Mouse (Mus musculus) heart, adult 9 months (tissue): ENCODE measurements at regions not wholly inside any gene's neighbourhood (a gene's known extent, or its start where the extent isn't known, plus 50 kb on each side); places are given as distances from the start of the nearest gene placed in this dataset.

Experiments used
- DNase-seq, 2 experiments: peaks; one replicate each; pipeline ENCODE4 v3.0.0; 2022; ENCODE audit warnings: low spot score in 2 of 2

DNA sequence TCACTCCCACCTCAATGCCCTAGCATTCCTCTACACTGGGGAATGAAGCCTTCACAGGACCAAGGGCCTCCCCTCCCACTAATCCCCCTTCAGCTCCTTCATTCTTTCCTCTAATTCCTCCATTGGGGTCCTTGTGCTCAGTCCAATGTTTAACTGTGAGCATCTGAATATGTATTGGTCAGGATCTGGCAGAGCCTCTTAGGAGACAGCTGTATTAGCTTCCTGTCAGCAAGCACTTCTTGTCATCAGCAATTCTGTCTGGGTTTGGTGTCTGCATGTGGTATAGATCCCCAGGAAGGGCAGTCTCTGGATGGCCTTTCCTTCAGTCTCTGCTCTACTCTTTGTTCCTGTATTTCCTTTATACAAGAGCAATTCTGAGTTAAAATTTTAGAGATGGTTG, 426.8 kb upstream of the 2610001J05Rik start:
- DNase-seq: no peak

DNA sequence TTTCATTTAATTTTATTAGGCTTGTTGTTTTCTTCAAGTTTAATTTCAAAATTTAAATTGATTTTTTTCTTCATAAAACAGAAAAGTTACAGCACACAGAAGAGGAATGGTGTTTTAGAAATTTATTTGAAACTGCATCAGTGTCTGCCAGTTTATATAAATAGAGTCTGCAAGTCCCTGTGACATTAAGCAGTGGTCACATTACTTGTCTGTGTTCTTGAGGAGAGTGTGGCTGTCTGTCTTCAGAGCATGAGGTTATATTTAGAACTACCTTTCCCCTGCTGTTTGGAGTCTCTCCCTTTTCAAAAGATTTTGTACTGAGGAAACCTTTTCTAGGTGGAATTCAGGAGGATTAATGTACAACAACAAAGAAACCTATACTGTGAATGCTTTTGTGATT, 426.1 kb upstream of the 2610001J05Rik start:
- DNase-seq: peak in 1 of 2 experiments; percentile 2

DNA sequence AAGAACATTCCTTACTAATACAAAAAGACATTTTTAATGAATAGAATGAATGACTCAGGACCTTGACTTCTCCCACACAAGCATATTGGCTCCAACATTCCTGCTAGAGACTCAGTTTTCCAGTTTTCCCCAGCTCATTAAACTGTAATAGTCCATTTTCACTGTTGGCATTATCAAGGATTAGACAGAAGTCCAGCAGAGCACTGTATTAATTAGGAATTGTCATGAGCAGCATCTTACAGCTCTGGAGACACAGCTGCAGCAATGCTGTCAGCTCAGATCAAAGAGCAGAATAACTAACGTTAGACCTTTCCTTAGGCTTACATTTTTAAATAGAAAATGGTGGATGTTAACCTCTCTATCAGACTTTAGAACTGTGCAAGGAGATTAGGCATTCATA, 419.5 kb upstream of the 2610001J05Rik start:
- no peak for DNase-seq

- no peak for DNase-seq
Measured at GRCm38 (mm10) chr6:14281476-14281875, 410.2 kb upstream of the 2610001J05Rik start.

- DNase-seq: no peak
Measured at GRCm38 (mm10) chr6:14261941-14262340, 390.6 kb upstream of the 2610001J05Rik start.

DNA sequence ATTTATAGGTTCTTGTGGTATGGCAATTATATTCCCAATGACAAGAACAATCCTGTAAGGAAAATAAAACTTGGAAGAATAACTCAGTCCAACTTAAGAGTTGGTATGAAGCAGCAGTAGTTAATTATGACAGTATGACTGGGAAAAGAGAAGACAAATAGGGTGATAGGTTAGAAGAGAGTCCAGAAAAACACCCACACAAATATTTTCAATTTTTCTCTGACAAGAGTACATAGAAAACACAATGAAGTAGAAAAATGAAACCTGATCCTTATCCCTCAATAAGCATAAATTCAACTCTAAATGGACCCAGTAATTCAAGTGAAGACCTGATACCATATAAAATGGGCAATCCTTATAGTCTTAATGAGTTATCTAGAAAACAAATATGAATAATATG, 369.0 kb upstream of the 2610001J05Rik start:
- DNase-seq: no peak

- no peak for DNase-seq
Measured at GRCm38 (mm10) chr6:14239151-14239550, 367.8 kb upstream of the 2610001J05Rik start.

GRCm38 (mm10) chr6:14230823-14231222, 359.5 kb upstream of the 2610001J05Rik start:
- no peak for DNase-seq

- DNase-seq: no peak
Measured at GRCm38 (mm10) chr6:14207509-14207908, 336.2 kb upstream of the 2610001J05Rik start.

DNA sequence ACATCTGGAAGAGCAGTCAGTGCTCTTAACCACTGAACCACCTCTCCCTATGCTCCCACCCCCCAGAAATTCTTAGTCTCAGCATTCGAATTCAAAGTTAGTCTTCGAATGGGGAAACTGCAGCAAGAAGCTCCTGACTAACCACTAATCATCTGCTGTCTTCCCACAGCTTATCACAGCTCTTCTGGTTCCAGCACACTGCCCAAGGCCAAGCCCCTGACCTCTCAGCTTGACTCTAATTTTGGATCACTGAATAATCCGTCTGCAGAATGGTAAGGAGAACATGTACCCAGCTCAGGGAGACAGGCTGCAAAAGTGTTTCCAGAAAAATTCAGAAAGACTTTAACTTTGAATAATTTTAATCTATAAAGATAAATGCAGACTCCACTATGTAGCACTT, 325.8 kb upstream of the 2610001J05Rik start:
- peak in 1 of 2 experiments; percentile 4 for DNase-seq

DNA sequence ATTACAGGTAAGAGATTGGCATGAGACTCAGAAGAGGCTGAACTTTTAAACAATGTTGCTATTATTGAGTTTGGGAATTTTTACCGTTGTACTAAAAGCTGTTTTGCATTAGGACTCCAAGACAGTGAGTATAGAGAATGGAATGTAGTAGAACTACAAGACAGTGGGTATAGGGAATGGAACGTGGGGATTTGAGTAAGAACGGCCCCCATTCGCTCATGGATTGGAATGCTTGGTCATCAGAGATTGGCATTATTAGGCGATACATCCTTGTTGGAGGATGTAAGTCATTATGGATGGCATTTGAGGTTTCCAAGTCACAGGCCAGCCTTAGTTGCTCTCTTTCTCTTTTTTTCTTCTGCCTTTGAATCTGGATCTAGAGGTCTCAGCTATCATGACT, 324.0 kb upstream of the 2610001J05Rik start:
- no peak for DNase-seq

DNA sequence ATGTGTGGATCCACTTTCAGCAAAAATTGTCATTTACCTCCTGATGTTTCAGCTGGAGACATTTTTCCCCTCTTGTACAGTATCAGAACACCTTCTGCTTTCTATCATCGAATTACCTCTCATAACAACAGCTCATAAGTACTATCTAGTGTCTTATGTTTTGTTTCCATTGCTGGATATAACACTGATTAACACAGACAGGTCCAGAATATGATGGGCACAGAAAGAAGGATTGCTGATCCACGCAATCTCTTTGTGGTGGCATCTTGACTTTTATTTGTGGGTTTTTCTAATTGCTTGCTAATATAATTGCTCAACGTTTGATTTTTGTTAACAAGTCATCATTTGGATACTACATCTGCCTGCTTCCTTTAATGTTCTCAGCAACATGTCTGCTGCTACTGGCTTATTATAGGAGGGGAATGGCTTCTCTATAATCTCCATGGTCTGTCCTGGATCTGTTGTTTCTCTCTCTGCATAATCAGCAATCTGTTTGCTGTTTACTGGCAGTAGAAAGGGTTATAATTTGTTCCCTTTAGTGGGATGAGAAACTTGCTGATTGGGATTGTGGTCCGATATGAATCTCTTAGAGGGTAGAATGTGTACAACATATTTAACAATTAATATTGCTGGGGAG, 320.2 kb upstream of the 2610001J05Rik start:
- no peak for DNase-seq

- DNase-seq: no peak
Measured at GRCm38 (mm10) chr6:14185921-14186420, 314.7 kb upstream of the 2610001J05Rik start.

- DNase-seq: no peak
Measured at GRCm38 (mm10) chr6:14147370-14147769, 276.1 kb upstream of the 2610001J05Rik start.

- no peak for DNase-seq
Measured at GRCm38 (mm10) chr6:14146394-14146793, 275.1 kb upstream of the 2610001J05Rik start.

DNA sequence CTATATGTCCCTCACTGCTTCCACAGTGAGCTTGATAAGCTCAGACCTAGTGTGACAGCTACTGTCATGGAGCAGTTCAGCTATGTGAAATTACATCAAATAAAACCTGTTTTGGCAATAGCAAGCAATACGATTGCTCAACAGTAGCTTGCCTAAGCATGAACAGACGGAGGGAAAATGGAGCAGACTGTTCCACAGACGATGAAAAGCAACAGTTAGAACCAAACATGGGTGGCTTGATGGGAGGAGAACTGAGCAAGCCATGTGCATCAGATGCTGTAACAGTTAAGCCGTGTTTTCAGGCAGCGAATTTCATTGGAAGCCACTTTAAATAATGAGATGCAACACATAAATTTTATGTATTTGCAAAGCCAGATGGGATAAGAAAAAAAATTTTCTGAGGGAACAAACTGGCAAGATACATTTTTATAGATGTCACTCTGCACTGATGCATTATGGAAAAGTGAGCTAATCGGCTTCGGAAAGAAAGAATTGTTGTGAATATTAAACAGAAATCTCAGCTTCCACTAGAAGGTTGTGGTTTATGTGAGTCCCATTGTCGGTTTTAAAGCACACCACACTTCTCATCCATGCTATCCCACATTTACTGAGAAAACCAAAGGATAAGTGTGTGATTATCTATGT, 270.9 kb upstream of the 2610001J05Rik start:
- DNase-seq: no peak

DNA sequence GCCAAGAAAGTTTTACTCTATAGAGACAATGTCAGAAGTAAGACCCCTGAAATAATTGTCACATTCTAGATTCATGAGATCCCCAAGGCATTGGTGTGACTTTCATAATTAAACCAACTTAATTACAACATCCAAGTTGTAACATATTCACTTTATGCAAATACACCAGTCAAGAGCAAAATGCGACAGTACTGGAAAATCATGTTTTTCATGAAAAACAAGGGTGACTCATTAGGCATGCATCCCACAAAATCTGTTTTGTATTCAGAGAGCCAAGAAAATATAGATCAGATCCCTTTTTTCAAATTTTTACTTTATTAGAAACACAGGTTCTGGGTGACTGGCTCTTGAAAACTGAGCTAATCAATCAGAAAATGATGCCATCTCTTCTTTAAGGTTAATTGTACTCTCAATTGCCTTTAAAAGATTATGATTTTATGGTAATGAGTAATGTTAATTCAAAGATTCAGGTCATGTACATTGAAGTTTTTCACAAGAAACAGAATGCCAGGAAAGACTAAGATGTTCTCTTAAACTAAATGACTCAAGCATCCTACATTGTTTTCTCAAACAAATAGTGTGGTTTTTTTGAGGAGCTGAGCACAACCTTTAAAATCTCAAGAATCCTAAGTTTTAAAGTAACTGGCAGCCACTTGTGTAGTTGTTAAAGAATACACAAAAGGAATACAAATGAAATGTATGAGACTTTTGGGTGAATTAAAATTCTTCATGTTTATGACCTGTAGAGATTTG, 259.2 kb upstream of the 2610001J05Rik start:
- no peak for DNase-seq

DNA sequence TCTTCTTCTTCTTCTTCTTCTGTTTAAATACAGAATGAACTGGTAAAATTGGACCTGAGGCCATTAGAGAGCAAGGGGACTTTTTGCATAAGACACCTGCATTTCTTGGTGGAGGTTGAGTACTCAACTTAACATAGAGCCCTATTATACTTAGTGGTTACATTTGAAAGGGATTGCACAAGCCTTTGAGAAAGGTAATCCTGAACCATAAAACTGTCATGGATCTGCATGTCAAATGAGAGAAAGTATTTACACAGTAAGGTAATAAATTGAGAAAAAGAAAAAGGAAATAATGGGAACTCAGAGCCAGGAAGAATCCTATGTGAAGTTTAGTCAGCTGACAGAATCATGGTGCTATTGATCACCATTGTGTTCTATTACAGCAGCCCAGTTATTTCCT, 258.1 kb upstream of the 2610001J05Rik start:
- DNase-seq: no peak

DNA sequence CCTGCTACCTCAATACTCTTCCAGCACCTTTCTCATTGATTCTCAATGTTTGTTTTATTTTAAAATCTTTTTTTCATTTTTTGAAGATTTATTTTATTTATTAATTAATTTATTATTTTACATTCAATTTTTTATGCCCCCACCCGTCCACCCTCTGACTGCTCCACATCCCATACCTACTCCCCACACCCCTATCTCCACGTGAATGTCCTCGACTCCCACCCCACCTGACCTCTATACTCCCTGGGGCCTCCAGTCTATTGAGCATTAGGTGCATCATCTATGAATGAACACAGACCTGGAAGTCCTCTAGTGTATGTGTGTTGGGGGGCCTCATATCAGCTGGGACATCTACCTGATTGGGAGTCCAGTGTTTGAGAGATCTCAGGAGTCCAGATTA, 251.0 kb upstream of the 2610001J05Rik start:
- DNase-seq: no peak

GRCm38 (mm10) chr6:14121479-14121878, 250.2 kb upstream of the 2610001J05Rik start:
- no peak for DNase-seq

DNA sequence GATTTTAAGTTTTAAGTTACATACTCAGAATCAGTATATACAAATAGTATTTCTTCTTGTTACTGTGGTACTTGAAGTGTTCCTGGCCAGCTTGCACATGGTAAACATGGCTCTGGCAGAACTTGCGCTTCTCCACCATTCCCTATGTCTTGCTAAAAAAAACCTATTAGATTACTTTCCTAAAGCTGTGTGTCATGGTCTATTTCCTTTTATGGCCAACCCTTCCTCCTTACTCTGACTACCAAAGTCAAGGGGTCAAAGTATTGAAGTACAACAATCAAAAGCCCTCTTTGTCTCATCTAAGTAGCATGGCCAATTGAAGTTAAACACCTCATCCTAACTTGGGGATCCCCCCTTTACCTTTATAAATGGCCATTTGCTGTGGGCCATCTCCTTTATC, 223.6 kb upstream of the 2610001J05Rik start:
- no peak for DNase-seq

- DNase-seq: no peak
Measured at GRCm38 (mm10) chr6:14081884-14082283, 210.6 kb upstream of the 2610001J05Rik start.

DNA sequence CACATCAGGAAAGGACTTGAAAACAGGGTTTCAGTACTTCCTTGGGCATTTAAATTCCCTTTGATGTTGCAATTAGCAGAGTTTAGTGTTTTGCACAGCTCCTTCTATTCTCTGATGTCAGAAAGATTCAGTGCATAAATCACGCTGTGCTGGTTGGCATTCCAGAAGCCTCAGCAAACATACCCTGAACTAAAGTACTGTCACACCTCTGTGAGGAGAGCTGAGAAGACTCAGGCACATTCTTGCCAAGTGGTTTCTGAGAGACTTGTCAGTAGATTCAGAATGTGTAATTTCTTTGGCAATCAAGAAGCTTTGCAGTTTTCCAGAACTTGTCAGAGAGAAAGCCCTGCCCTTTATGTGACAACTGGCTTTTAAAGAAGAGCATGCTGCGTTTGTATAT, 192.4 kb upstream of the 2610001J05Rik start:
- no peak for DNase-seq
